Mouse (Mus musculus) ES-Bruce4 (cell line): Measurements from ENCODE around the gene Strn4.

Experiments
- CTCF ChIP-seq: IDR thresholded peaks from one replicate; pipeline ENCODE4 v1.8.1; 2011; ENCODE audit warnings: low read depth, low read length
- POLR2A ChIP-seq: IDR thresholded peaks from one replicate; pipeline ENCODE4 v1.8.1; 2011; ENCODE audit warnings: low read length; ENCODE audit not compliant: insufficient read depth

DNA sequence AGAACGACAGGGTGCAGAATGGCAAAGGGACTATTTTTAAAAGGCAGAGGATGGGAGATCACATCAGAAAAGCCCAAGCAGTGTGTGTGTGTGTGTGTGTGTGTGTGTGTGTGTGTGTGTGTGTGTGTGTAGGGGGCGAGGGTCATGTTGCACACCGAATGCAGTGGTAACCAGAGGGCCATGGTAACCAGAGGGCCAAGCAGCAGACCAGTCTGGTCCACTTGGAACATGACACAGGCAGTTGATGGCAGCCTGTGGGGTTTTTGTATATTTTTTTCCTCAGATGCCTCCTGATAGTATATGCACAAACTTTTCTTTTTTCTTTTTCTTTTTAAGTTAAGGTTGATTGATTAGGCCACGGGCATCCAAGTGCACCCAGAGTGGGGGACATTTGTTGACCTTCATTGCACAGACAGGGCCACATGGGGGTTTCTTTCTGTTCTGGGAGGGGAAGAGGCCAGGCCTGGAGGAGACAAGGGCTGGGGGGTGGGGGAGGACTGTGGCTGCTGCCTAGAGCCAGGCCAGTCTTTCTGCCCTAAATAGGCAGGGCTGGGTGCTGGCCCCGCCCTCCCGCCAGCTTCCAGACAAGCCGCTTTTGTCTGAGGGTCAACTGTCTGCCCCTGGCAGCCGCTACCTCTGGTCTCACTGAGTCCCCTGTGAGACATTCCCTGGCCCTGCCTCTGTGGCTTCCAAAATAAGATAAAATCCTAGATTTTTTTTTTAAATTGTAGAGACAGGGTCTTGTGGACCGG is 64.3 kb downstream of the Strn4 start:
- TF ChIP-seq POLR2A (no peak), CTCF (no peak)
